In the genomic region with DNA sequence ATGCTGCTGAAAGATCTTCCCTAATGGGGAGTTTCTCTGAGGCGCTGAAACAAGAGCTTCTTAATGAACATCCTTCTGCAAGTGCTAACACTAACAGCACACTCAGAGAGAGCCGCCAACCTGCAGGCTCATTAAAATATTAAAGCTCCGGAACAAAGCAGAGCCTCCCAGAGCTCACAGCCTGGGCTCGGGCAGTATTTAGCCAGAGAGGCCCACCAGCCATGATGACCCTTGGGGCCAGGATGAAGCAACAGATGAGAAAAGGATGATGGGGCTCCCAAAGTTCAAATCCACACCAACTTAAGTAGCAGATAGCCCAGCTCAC, we compare ENCODE assay signal across 14 mouse cellular contexts. TPM values are rescaled to one million over a fixed set of nuclear protein-coding genes. Genes with fewer than 3 reads are reported as not detected.
DNase-seq lines count a peak whose midpoint lies in the region; ATAC-seq lines count a peak whose summit lies in the region.
"Had no signal": no experiment of that assay in that cellular context is flagged by ENCODE, and none has a peak within 500 bp of the region (broad histone marks: within the 10 kb centered on the region; RNA-seq: fewer than 3 reads in every experiment).

No protein-coding gene starts in this region.

- ATAC-seq in midbrain, embryonic 12.5 days (ENCODE audit: low FRiP score, low read depth) = peak; percentile 39; the same call in 1 of the 2 replicates
- no peak; the same call in 1 of the 2 replicates for ATAC-seq in midbrain, embryonic 11.5 days (ENCODE audit: low FRiP score)
- peak; percentile 70 for ATAC-seq in forebrain, embryonic 16.5 days
- no peak for ATAC-seq in heart, embryonic 11.5 days (replicated peaks; ENCODE audit: insufficient number of reproducible peaks, low FRiP score, low TSS enrichment)
- ATAC-seq: Patski had no signal

- H3K4me2 ChIP-seq in midbrain, embryonic 12.5 days (replicated peaks) = no peak overlapping the region
- no peak overlapping the region for H3K4me2 ChIP-seq in midbrain, embryonic 11.5 days
- peak overlapping the region; percentile 8 for H3K4me2 ChIP-seq in forebrain, embryonic 16.5 days (ENCODE audit: low read length)
- H3K4me2 ChIP-seq in heart, embryonic 11.5 days = no peak overlapping the region

- DNase-seq in heart, adult 11 months = peak; percentile 27
- DNase-seq in heart, embryonic 10.5 days (ENCODE audit: low spot score) = no peak
- no peak for DNase-seq in midbrain, embryonic 11.5 days (ENCODE audit: low spot score, missing footprints)
- DNase-seq in cerebellum, adult 9-11 months = no peak
- DNase-seq in adrenal gland, postnatal 14 days = no peak
- DNase-seq: cerebellum, adult 11 months; cerebellum, postnatal 36 days; gastrocnemius, postnatal 25 days; lung, postnatal 14 days; right cerebral cortex, postnatal 4 days had no signal

- no peaks in the 10 kb centered on the region for H3K9me3 ChIP-seq in heart, embryonic 10.5 days
- H3K9me3 ChIP-seq in midbrain, embryonic 12.5 days = no peaks in the 10 kb centered on the region
- H3K9me3 ChIP-seq in midbrain, embryonic 11.5 days (ENCODE audit: control insufficient read depth, low read length) = no peaks in the 10 kb centered on the region
- H3K9me3 ChIP-seq in forebrain, embryonic 16.5 days (ENCODE audit: control insufficient read depth, low read length) = no peaks in the 10 kb centered on the region
- H3K9me3 ChIP-seq in heart, embryonic 11.5 days (replicated peaks; ENCODE audit: control insufficient read depth, low read length) = no peaks in the 10 kb centered on the region

- H3K27ac ChIP-seq in heart, embryonic 10.5 days = no peak overlapping the region
- no peak overlapping the region for H3K27ac ChIP-seq in midbrain, embryonic 12.5 days (replicated peaks)
- H3K27ac ChIP-seq in midbrain, embryonic 11.5 days (ENCODE audit: low read depth, low read length) = no peak overlapping the region
- H3K27ac ChIP-seq in forebrain, embryonic 16.5 days (ENCODE audit: low read length) = peak overlapping the region; percentile 63
- H3K27ac ChIP-seq in heart, embryonic 11.5 days (ENCODE audit: low read depth, low read length) = no peak overlapping the region

- H3K4me3 ChIP-seq in heart, embryonic 10.5 days = no peak overlapping the region
- no peak overlapping the region for H3K4me3 ChIP-seq in midbrain, embryonic 12.5 days
- H3K4me3 ChIP-seq in midbrain, embryonic 11.5 days (ENCODE audit: low read depth, low read length) = no peak overlapping the region
- H3K4me3 ChIP-seq in forebrain, embryonic 16.5 days (replicated peaks; ENCODE audit: low read length) = no peak overlapping the region
- H3K4me3 ChIP-seq in heart, embryonic 11.5 days (ENCODE audit: low read depth, low read length) = no peak overlapping the region

- 31% methylated on average over 4 of the region's 4 CpGs for WGBS in heart, embryonic 10.5 days
- WGBS in midbrain, embryonic 12.5 days = 3% methylated on average over 4 of the region's 4 CpGs
- 4% methylated on average over 4 of the region's 4 CpGs for WGBS in midbrain, embryonic 11.5 days
- 2% methylated on average over 4 of the region's 4 CpGs for WGBS in forebrain, embryonic 16.5 days
- WGBS in heart, embryonic 11.5 days (ENCODE audit: insufficient replicate concordance) = 34% methylated on average over 4 of the region's 4 CpGs

- peaks cover 23% of the 10 kb centered on the region for H3K36me3 ChIP-seq in heart, embryonic 10.5 days
- H3K36me3 ChIP-seq in midbrain, embryonic 12.5 days = no peaks in the 10 kb centered on the region
- no peaks in the 10 kb centered on the region for H3K36me3 ChIP-seq in midbrain, embryonic 11.5 days (ENCODE audit: control insufficient read depth, insufficient read depth, low read length)
- 0 out of 2 replicates have a peak, but pooled peaks cover 3% of the 10 kb centered on the region for H3K36me3 ChIP-seq in forebrain, embryonic 16.5 days (ENCODE audit: control insufficient read depth, insufficient read depth)
- H3K36me3 ChIP-seq in heart, embryonic 11.5 days (ENCODE audit: control insufficient read depth, insufficient read depth, low read length) = no peaks in the 10 kb centered on the region

- no peaks in the 10 kb centered on the region for H3K27me3 ChIP-seq in heart, embryonic 10.5 days (ENCODE audit: insufficient read depth, poor library complexity, severe bottlenecking)
- peaks cover 69% of the 10 kb centered on the region for H3K27me3 ChIP-seq in midbrain, embryonic 12.5 days
- H3K27me3 ChIP-seq in midbrain, embryonic 11.5 days (ENCODE audit: control insufficient read depth, insufficient read depth, low read length) = peaks cover 13% of the 10 kb centered on the region
- no peaks in the 10 kb centered on the region for H3K27me3 ChIP-seq in forebrain, embryonic 16.5 days (replicated peaks; ENCODE audit: control insufficient read depth, insufficient read depth, low read length)
- H3K27me3 ChIP-seq in heart, embryonic 11.5 days (ENCODE audit: control insufficient read depth, insufficient read depth, low read length) = no peaks in the 10 kb centered on the region
- H3K27me3 ChIP-seq: Patski had no signal

- no peaks in the 10 kb centered on the region for H3K4me1 ChIP-seq in heart, embryonic 10.5 days
- H3K4me1 ChIP-seq in midbrain, embryonic 12.5 days = peaks cover 27% of the 10 kb centered on the region; the same call in 1 of the 2 replicates
- peaks cover 8% of the 10 kb centered on the region for H3K4me1 ChIP-seq in midbrain, embryonic 11.5 days (ENCODE audit: control insufficient read depth, insufficient read depth, low read length)
- H3K4me1 ChIP-seq in forebrain, embryonic 16.5 days (replicated peaks; ENCODE audit: control insufficient read depth, insufficient read depth, low read length) = peaks cover 69% of the 10 kb centered on the region
- no peaks in the 10 kb centered on the region for H3K4me1 ChIP-seq in heart, embryonic 11.5 days (ENCODE audit: control insufficient read depth, insufficient read depth, low read length)

- no peak overlapping the region for H3K9ac ChIP-seq in midbrain, embryonic 12.5 days (replicated peaks)
- no peak overlapping the region for H3K9ac ChIP-seq in midbrain, embryonic 11.5 days (ENCODE audit: low read length)
- H3K9ac ChIP-seq in forebrain, embryonic 16.5 days (replicated peaks; ENCODE audit: low read depth, low read length) = no peak overlapping the region
- no peak overlapping the region for H3K9ac ChIP-seq in heart, embryonic 11.5 days (ENCODE audit: low read depth, low read length)

RNA-seq across cellular contexts. Expression of gene Efnb2, which starts 20.8 kb away (rescaled TPM):
- polyA plus RNA-seq in heart, embryonic 10.5 days (2016; fragmentation: Nextera tagmentation; extraction: Ambion mirVana) = 15.9 and 24.4 TPM in 2 replicates
- polyA plus RNA-seq in midbrain, embryonic 12.5 days (2016; fragmentation: Nextera tagmentation; extraction: Ambion mirVana) = 26.7 and 30.9 TPM in 2 replicates
- polyA plus RNA-seq in midbrain, embryonic 11.5 days (2014; fragmentation: Nextera tagmentation; extraction: Ambion mirVana) = 15.5 and 18.3 TPM in 2 replicates
- 54.6 and 68.2 TPM in 2 replicates for polyA plus RNA-seq in forebrain, embryonic 16.5 days (2015; fragmentation: Nextera tagmentation; extraction: Ambion mirVana)
- 18.5 and 19.1 TPM in 2 replicates for polyA plus RNA-seq in heart, embryonic 11.5 days (2014; fragmentation: Nextera tagmentation; extraction: Ambion mirVana)
- total RNA-seq in adrenal gland, postnatal 14 days (2021) = 31.5 and 31.6 TPM in 2 replicates

RNA-seq across cellular contexts. Expression of gene Arglu1, which starts 50.1 kb away (rescaled TPM):
- polyA plus RNA-seq in heart, embryonic 10.5 days (2016; fragmentation: Nextera tagmentation; extraction: Ambion mirVana) = 93.7 and 112 TPM in 2 replicates
- 201 and 221 TPM in 2 replicates for polyA plus RNA-seq in midbrain, embryonic 12.5 days (2016; fragmentation: Nextera tagmentation; extraction: Ambion mirVana)
- 158 TPM in 2 replicates for polyA plus RNA-seq in midbrain, embryonic 11.5 days (2014; fragmentation: Nextera tagmentation; extraction: Ambion mirVana)
- polyA plus RNA-seq in forebrain, embryonic 16.5 days (2015; fragmentation: Nextera tagmentation; extraction: Ambion mirVana) = 181 and 192 TPM in 2 replicates
- polyA plus RNA-seq in heart, embryonic 11.5 days (2014; fragmentation: Nextera tagmentation; extraction: Ambion mirVana) = 78.4 and 85.9 TPM in 2 replicates
- 76.4 and 95.8 TPM in 2 replicates for total RNA-seq in adrenal gland, postnatal 14 days (2021)

Comparison
In these comparisons a context has a peak if more than half of its experiments do, and no peak if none do; other contexts are left out.
1. ATAC-seq: peak in midbrain, embryonic 12.5 days (single experiment) and forebrain, embryonic 16.5 days (single experiment); none in midbrain, embryonic 11.5 days (single experiment) and heart, embryonic 11.5 days (single experiment).